Mouse (Mus musculus) cerebellum, postnatal 4 days (tissue): ENCODE results near the gene Polr2c.
"Not testable (repeated sequence)": the region's sequence is repeated elsewhere in the genome, so short reads cannot be mapped to it uniquely, and the experiment has no call there.

Source experiments
- DNase-seq, 2 experiments: peaks; one replicate each; pipeline ENCODE4 v3.0.0; 2022; ENCODE audit warnings: low spot score in 2 of 2, mixed read lengths in 1 of 2

Gene Polr2c

DNA sequence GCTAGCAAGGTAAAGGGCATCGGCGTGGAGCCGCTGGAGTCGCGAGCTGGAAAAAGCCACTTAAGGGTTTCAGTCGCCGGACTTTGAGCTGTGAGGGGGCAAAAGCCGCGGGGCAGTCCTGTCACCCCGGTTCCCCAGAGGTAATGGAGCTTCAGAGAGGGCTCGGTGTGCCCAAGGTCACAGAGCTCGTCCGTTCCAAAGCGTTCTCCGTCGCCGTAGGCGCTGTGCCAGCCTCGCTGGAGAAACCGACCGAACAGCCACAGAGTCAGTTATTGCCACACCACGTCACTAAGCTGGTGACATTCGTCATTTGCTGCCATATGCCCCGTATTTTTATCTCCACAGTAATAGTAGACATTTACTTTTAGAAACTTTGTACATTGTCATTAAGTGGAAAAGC is 18.6 kb upstream of the Polr2c start:
- peak; percentile 43 to 66 for DNase-seq

DNA sequence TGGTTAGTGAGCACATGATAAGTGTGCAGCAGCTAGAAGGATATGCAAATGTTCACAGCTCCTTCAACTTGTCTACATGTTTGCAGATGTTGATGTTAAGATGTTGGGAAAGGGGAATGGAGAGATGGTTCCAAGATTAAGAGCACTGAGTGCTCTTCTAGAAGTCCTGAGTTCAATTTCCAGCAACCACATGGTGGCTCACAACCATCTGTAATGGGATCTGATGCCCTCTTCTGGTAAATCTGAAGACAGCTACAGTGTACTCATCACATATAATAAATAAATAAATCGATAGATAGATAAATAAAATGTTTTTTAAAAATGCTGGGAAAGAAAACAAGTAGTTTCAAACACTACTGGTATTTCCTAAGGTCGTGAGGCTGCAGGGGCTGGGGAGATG is 16.1 kb upstream of the Polr2c start:
- DNase-seq, result no peak

DNA sequence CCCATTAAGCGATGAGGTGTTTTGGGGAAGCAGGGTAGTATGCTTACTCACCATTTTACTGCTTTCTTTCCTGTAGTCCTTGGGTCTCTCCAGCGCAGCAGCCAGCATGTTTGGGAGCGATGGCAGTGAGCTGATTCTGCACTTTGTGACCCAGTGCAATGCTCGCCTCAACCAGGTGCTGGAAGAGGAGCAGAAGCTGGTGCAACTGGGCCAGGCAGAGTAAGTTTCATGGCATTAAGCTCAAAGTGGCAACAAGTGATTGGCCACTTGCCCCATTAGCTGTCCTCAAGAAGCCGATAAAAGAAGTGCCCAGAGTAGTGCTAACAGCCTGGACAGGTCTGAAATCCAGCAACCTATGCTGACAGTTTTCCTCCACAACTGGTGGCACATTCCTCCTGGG is 7.2 kb upstream of the Polr2c start:
- DNase-seq, result no peak

DNA sequence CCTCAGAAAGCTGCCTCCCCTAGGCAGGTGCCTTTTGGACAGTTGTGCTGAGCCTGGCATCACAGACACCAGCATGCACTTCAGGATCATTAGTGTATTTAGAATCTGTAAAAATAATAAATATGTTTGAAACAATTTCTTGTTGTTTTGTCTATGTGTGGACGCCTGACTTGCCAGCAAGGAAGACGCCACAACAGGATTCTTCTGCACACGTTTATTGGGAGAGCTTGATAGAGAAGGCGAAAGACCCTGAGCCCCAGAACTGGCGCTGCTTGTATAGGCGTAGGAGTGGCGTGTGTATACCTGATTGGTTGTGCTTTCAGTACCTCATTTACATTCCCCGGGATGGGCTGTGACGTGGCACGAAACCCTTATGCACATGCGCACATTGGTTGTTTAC is 2.5 kb upstream of the Polr2c start:
- not testable (repeated sequence) for DNase-seq

DNA sequence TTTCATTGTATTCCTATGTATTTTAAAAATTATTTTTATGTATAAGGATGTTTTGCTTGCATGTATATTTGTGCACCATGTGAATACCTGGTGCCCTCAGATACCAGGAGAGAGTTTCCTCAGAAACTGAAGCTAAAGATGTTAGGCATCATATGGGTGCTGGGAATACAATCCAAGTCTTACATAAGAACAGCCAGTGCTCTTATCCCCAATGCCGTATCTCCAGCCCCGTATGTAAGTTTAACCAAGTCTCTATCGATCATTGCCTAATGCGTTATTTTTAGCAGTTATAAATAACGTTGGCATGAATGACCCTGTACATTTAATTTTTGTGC is 272 bp upstream of the Polr2c start:
- DNase-seq, result no peak

DNA sequence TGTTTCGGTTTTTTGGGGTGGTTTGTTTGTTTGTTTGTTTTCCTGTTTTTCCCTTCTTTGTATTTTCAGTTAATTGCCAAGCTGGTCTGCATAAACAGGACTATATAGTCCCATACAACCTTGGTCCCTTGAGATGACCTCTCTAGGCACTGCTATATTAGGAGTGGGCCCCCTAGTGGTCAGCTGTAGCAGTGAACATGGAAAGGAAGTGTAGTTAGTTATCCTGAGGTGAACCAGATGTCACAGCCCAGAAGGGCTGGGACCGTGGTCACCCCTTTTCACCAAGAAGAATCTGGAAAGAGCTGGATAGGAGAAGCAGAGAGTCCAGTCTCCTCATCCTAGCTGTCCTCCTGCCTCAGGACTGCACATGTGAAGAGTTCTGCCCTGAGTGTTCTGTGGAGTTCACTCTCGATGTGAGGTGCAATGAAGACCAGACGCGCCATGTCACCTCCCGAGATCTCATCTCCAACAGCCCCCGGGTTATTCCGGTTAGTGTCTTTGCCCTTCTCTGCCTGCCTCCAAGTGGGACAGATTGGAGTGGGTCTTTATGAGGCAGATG is 4.2 kb downstream of the Polr2c start:
- peak; percentile 31 to 61 for DNase-seq

DNA sequence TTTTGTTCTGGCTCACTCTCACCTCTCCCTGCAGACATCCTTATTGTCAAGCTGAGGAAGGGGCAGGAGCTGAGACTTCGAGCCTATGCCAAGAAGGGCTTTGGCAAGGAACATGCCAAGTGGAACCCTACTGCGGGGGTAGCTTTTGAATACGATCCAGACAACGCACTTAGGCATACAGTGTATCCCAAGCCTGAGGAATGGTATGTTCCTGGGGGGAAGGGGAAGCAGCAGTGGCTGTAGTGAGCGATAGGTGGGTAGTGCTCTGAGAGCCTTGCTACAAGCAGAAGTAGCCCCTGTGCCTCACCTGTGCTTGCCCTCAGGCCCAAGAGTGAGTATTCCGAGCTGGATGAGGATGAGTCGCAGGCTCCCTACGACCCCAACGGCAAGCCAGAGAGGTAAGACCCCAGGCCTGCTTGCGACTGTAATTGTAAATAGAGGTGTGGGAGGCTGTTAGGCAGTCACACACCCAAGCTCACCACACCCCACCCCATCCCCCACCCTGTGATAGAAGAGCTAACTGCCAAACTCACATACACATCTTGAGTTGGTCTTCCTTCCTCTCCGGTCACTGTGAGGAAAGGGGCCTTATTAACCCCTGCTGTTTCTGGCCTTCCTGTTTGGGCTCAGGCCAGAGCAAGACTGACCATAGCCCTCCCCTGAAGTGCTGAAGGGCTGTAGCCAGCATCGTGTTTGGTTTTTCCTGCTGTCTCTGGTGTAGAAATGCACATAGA is 5.4 kb downstream of the Polr2c start:
- DNase-seq, result no peak

DNA sequence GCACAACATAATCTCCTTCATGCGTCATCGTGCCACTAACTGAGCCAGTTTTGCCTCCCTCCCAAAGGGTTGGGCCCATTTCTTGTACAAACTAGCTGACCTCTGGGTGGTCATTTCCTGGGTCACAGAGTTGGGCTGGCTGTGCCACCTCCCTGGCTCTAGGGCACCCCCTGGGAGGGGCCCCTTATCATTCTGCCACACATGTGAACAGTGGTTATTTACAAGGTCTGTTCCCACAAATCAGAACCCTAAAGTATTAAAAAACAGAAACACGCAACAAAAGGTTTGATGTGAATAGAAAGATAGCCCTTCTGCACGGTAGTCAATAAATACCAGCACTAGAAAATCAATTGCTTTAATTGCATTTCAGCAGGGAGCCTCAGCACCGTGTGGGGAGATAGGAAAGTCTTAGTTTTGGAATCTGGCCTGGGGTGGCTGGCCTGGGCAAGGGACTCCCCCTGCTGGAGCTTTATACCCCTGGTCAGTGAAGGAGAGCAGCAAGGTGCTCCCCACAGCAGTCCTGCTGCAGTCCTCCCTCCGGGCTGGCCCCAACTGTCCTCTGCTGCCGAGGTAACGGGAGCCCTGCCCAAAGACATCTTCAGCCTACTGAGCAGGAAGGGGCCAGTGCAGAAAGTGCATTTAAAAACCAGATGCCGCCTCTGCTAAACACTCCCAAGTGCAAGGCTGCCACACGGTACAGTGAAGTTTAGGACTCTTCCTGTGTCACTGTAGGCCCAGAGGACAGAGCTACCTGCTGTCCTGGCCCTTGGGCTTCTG is 6.8 kb downstream of the Polr2c start:
- DNase-seq, result no peak

DNA sequence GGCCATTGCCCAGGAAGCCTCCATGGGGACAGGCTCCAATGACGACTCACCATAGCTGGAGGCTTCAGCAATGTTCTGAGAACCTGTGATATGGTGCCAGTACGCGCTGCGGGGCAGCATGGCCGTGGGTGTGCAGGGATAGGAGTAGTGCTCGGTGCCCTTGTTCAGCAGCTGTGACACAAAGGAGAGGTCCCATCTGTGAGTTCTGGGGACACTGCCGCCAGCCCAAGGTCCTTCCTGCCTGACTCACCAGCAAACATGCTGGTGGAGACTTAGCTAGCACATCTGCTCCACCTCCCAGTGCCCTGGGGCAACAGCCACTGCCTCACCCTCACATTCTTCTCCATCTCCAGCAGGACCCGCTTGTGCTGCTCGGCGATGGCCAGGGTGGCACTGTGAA is 8.0 kb downstream of the Polr2c start:
- DNase-seq, result no peak

DNA sequence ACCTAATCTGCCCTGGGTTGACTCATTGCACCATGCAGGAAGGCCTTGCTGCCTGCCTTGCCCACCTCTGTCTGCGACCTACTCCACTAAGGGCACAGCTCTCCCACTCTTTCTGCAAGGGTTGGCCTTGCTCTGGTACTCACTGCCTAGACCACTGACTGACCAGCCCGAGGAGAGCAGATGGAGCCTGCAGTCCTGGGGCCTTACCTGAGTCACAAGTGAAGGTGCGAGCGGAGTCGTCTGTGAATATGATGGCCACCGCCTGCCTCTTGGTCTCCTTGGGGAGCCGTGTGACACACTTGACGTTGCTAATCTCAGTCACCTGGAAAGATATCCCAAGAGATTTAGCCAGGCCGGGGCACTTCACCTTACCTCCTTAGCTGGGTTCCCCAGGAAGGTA is 9.7 kb downstream of the Polr2c start:
- DNase-seq, result no peak

DNA sequence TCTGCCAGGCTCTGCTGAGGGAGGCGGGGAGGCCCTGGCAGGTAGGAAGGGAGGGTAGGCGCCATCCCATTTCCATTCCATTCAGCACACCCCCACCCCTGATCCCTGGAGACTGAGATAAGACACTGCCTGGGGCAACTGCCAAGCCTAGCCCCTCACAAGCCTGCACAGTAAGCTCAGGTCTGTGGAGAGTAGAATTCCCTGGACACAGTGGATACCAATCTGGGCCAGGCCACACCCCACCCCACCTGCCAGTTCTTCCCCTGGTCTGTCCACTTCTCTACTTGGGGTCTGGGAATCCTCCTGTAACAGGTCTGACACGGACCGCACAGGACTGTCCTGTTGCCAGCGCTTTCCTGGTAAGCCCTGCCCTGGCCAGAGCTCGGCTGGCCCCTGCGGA is 11.9 kb downstream of the Polr2c start:
- DNase-seq, result no peak

DNA sequence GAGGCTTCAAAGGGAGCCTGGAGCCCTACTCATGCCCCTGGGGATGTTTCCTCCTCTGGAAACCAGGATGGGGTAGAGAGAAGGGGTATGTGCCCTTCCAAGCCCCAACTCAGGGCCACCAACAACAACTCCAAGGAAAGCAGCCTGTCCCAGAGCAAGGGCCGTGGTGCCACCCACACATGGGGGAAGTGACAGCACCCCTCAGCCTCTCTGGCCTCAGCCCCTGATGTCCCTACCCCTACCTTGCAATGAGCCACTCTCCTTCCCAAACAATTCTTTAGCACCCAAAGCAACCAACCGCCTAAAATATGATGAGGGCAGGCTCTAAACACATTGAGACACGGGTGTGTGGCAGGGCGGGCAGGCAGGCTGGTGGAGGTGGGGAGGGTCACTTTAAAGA is 12.8 kb downstream of the Polr2c start:
- no peak for DNase-seq

DNA sequence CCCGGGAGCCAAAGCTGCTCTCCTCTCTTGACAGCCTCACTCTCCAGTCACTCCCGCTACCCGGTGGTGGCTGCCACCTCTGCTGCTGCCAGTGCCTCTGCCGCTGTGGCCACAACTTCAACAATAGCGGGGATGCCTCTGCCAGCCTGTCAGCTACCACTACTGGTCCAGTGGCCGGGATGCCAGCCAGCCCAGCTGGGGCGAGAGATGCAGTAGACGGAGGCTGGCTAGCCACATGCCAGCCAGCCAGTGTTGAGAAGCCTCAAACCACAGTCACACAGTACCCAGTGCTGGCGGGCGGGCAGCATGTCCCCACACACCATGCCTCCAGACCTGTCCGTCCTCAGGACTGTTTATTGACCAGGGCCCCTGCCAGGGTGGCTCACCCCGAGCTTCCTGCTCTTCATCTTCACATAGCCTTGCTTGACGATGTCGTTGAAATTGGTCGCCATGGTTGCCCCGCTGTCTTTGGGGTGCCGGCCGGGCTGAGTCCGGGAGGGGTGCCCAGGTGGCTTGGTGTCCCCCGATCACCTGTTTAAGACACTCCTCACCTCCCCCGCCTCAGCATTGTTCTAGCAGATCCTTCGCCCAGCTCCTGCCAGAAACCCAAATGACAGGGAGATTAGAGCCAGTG is 13.3 kb downstream of the Polr2c start:
- DNase-seq, result peak in 1 of 2 experiments; percentile 75

DNA sequence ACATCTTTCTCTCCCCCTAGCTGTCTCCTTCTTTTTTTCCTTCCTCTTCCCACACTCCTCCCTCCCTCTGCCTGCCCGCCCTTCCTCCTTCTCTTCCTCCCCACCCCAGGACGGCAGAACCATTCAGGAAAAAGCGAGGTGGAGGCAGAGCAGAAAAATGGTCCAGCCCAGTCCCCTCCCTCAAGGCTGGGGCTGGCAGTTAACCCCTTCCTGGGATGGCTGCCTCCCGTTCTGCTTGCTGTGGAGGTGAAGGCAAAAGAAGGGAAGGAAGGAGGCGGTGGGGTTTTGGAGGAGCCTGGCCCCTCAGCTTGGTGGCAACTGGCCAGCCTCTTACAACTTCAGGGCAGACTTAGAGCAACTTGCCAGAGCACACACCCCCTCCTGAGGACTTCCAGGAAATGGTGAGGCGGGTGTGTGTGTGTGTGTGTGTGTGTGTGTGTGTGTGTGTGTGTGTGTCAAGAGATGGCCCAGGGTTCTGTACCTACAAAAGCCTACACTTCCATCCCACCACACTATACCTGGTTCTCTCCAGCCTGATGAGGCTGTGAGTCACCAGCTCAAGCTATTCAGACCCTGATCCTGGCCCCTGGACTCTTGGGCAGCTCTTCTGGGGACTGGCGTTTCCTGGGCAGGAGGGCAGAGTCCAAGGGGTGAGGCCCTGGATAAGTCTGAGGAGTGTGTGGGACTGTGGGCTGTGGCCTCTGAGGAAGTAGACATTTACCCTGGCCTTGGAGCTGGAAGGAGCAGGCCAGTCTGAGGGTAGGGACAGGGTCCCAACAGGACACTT is 14.1 kb downstream of the Polr2c start:
- DNase-seq, result peak in 1 of 2 experiments; percentile 64

DNA sequence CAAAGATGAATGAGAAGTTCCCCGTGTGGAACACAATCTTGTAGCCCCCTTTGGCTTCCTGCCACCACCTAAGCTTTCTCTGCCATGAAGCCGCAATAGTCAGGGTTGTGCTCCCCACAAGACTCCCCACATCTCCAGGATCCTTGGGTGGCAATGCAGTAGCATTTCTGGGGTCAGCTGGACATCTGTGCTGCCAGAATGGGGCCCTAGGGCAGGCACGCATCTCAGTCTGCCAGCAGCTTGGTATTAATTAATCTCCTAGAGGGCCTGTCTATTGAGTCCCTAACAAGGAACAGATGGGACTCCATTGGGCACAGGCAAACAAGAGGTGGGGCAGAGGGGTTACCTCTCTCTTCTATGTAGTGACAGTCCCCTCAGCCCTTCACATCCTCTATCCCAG is 14.9 kb downstream of the Polr2c start:
- DNase-seq, result no peak

DNA sequence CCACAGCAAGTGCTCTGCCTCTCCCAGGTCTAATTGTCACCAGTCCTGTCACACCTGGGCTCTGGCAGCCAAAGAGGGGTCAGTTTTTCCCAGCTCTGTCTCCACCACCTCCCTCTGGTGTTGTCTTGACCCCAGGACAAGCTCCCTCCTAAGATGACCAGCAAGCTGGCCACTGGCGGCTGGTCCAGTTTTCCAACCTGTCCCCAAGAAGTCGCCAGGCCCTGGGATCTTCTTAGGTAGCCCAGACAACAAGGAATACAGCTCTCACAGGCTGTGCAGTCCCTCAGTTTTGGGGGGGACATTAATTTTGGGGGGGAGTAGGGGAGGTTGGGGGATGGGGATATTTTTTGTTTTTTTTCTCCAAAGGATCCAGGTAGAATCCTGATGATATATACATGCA is 15.3 kb downstream of the Polr2c start:
- no peak for DNase-seq

DNA sequence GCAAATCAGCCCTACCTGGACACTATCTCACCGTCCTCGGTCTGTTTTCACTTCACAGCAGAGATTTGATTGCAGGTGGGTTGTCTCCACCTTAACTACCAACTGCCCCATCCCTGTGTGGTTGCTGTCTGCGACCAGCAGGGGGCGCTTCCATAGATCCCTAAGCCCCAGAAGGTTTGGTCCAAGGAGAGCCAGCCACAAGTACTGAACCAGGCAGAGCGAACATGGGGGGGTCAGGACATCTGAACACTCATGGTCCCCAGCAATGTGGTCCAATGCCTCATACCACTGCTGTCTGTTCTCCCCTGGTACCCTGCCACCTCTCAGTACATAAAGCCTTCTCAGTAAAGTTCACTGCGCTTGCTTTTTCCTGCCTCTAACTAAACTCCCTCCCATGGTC is 17.1 kb downstream of the Polr2c start:
- DNase-seq, result peak in 1 of 2 experiments; percentile 62

DNA sequence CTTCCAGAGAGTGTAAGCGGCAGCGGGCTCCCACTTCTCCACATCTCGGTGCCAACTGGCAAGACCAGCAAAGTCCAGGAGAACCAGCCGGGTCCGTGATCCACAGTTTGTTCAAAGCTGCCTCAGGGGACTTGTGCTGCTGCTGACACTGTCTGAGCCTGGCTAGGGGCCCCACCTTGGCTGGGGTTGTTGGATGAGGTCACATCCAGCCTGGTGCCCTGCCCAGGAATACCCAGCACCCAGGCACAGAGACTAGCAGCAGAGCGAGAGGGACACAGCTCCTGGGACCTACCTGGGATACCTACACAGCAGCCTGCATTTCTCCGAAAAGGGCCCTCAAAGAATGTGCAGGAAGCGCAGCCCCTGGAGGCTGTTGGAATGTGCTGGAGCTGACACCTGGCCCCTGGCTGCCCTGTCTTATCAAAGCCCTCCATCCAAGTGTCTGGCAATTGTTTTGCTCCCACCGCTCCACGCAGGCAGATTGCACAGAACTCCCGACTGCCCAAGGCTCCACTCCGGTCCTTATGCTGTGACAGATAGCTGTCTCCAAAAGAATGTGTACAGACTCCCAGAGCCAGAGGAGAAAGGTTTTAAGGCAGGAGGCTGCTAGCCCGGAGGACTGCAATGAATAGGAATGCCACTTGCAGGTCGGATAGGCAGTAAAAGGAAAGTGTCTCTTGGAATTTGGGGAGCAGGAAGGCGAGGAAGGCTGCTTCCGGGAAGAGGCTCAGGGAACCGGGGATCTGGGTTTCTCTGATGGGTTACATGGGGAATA is 18.0 kb downstream of the Polr2c start:
- no peak for DNase-seq

DNA sequence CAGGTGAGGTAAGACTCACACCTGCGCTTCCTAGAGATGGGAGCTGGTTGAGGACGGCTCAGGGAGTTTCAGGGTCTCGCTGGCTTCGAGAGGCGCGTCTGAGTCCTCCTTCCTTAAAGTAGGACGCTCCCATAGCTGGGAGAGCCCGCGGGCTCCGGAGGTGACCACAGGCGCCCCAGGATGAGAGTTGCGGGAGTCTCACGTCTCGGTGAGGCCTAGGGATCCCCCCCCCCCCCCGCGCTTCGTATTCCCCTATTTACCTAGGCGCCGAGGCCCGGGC is 18.6 kb downstream of the Polr2c start:
- DNase-seq, result no peak

DNA sequence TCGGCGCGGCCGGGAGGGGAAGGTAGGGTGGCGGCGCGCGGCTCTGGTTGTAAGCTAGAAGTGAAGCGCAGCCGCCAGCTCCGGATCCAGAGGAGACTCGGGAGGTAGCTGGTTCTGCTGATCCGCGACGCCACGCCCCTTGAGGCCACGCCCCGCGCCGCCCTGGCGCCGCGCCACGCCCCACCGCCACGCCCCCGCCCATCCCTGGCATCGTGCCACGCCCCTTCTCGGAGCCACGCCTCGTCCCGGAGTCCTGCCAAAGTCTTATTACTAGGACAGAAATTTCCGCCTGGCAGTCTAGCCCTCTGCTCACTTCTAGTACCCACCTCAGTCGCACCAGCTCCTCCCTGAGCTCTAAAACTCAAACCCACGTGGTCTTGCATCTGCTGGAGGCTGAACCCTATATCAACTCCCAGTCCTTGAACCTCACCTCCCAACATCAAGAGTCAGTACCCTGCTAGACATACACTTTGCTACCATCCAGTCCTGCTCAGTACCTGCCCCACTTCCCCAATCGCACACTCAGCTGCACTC is 19.0 kb downstream of the Polr2c start, which contains the start of gene Dok4:
Gene Dok4 (minus strand): TSS at position 134 of the 534 bp plus-strand sequence.
- DNase-seq, result peak; percentile 66 to 91

DNA sequence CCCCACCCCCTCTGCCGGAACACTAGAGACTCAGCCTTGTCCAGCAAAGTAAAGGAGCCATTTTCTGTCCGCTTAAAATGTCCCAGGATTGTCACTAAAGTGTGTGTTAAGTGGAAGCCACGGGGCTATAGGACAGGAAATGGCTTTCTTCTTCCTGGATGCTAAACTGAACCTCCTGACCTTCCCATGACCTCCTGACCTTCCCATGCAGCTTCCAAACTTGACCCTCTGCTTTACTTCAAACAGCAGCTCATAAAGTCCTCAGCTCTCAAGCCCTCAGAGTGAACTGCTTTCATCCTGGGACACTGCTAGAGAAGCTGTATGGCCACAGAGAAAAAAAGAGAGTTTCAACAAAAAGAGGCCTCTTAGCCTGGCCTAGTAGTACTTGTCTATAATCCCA is 19.6 kb downstream of the Polr2c start:
- DNase-seq, result no peak
